Mouse (Mus musculus) layer of hippocampus, adult 8-10 months (tissue): ENCODE measurements at regions not wholly inside any gene's neighbourhood (a gene's known extent, or its start where the extent isn't known, plus 50 kb on each side); places are given as distances from the start of the nearest gene placed in this dataset.
A peak's percentile ranks its signal among the peaks of the same experiment; 100 is the strongest.

Experiments used
- DNase-seq, 2 experiments: peaks; one replicate each; pipeline ENCODE4 v3.0.0; 2022; ENCODE audit warnings: low spot score in 2 of 2

GRCm38 (mm10) chr2:99236968-99237367, 569.9 kb upstream of the Gm10800 start:
- peak in 1 of 2 experiments; percentile 40 for DNase-seq
